Mouse (Mus musculus): ENCODE data around the gene Ooep. TPM values are rescaled to one million over a fixed set of nuclear protein-coding genes. Genes with fewer than 3 reads are reported as not detected.
A peak's percentile ranks its signal among the peaks of the same experiment; 100 is the strongest.
"Not testable (repeated sequence)": the region's sequence is repeated elsewhere in the genome, so short reads cannot be mapped to it uniquely, and the experiment has no call there.

Ooep gene
- total RNA-seq, 2 experiments from 2014 or later = not detected

DNA sequence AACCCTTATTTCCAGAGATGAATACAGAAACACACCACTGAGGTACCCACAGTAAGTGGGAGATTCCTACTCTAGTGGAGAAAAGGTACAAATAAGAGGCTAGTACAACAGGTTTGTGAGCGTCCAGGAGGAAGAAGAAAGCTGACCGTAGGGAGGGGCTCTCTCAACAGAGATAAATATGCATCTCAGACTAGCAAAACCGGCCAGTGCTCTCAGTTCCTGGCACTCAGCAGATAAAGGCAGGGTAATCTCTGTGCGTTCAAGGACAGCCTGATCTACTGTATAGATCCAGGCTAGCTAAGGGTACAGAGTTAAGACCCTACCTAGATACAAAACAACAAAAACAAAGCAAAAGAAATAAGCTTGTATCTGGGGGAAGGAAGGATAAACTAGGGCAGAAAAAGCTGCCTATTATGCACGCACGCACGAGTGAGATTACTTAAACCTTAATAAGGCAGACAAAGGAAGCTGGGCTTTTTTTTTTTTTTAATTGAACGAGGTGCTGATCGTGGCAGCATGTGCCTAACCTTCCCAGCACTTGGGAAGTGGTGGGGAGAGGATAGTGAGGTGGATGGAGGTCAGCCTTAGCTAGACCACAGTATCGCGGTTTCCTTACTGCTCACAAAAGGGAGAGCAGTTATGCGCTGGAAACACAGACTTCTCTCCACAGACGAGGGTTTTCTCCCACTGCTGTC lies 12.5 kb downstream of the Ooep start:
- no peak for DNase-seq

DNA sequence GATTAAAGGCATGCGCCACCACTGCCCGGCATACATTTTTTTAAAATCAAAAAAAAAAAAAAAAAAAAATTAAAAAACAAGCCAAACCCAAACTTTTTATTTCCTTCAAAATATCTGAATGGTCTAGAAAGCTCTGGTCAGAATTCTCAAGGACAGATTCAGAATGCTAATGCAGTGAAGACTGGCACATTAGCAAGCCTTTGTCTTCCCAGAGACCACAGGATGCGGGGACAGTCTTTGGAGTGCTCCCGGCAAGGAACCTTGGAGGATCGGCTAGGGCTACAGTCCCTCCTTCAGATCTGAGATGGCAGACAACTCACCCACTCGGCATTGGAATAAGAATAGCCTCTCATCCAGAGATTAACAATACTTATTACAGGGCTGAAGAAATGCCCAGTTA lies 13.8 kb downstream of the Ooep start:
- no peak for DNase-seq

DNA sequence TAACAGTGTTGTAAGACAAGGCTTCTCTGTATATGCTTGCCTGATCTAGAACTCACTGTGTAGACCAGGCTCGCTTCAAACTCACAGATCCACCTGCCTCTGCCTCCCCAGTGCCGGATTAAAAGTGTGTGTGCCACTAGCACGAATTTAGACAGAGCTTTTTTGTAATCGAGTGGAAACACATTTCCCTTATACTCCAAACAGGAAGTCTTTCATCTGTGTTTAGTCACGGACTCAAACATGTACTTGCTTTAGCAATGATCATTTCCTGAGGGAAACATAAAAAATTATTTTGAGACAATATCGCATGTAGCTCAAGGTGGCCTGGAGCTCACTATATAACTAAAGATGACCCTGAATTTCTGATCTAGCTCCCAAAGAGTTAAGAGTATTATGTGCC lies 15.2 kb downstream of the Ooep start:
- no peak for DNase-seq

DNA sequence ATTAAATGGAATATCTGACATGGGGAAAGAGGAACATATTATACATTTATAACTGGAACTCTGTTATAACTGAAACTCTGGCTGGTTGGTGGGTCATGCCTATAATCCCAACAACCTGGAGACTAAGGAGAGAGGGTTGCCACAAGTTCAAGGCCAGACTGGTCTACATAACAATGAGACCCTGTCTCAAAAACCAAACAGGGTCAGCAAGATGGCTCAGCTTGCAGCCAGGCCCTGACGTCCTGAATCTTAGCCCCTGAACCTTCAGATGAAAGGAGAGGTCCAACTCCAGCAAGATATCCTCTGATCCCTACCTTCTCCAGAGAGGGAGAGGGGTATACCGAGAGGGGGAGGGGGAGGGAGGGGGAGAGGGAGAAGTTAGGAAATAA lies 18.0 kb downstream of the Ooep start:
- DNase-seq = no peak

DNA sequence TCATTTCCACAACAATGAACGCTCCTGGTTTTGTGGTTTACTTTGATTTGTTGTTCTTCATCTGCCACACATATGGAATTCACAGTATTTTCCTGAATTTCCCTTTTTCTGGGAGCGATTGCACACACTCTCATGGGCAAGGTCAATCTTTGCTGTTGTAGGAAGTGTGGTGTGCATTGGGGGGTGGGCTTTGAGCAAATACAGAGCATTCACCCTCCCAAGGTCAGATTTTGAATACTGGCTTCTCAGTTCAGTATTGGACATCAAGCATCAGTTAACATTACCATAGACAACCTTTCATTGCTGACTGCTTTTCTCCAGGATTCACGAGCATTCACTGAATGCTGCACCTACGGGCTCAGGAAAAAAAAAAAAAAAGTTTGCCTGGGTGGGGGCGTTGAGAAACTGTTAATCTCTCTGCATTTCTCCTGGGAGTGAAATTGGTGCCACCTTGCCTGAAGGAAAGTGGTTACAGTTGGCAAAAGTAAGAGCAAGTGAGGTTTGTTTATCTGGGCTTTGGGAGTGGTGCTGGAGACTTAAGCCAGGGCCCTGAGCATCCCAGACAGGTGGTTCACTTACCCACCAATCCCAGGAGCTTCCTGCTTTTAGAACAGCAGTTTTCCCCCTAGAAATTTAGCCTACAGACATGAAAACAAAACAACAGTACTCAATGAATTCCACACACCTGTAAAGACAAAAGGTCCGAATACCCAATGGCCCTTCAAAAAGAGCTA lies 18.6 kb downstream of the Ooep start:
- DNase-seq = no peak

DNA sequence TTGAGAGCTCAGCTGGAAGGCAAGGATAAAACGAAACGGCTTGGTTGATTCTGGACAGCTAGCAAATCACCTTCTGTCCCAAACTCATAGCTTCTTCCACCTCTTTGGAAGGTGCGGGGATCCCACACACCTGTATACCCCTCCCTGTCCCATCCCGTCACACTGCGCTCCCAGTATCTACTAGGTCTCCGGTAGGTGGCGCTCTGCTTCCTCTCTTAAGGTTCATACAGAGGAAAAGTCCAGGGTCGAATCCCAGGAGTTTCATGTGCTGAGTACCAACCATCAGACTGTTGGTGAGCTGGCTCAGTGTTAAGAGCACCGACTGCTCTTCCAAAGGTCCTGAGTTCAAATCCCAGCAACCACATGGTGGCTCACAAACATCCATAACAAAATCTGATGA lies 20.5 kb downstream of the Ooep start:
- peak; percentile 77 for DNase-seq

DNA sequence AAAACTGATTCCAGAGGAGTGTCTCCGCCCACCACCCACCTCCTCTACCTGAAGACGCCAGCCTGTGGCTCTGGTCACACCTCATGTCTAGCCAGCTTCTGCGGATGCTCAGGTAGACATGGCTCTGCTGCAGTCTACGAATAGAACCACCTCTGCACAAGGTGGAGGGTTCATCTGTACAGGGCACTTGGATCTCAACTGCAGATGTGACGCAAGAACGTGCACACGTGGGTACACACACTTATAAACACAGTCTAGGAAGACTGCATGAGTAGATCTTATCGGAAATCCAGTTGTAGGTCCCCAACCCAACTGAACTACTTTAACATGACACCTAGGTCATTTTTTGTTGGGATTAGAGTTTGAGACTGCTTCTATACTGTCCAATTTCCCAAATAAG lies 22.9 kb downstream of the Ooep start, which contains the start of gene Gsta2:
Gene Gsta2, minus strand, starts transcription at position 178 of the 400 bp plus-strand sequence.
- DNase-seq = no peak

DNA sequence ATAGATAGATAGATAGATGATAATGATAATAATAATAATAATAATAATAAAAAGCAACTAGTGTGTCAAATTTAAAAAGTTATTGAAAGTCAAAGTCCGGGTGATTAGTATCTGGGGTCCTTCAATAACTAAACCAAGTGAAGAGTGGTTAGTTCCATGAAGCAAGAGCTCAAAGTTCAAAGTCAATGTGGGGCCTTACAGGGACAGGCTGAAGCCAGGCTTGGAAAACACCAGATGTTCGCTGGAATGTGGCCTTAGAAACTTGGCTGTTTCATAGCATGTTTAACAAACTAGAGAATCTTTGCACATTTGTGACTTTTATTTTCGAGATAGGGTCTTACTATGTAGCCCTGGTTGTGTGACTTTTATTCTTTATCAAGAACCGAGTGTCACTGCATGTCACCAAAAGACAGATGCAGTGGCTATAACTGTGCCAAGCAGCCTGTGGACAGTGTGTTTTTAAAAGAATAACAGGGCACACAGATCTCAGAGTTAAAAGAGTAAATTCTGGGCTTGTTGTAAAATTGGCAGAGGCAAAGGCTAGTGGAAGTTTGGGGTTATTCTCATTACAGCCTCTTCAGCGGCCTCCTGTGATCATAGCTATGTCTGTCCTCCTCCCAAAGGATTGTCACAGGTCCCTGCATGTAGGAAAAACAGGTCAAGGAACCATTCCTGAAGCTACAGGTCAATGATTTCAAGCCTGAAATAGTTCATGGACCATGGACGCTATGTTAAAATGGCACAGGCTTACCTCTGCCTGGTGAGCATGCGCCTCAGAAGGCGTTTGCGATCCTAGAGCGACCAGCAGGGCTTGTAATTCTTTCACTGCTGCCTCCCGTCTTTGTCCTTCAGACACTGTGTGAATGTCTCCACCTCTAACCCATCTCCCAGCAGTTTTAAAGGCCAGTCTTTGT lies 23.6 kb downstream of the Ooep start:
- no peak for DNase-seq

DNA sequence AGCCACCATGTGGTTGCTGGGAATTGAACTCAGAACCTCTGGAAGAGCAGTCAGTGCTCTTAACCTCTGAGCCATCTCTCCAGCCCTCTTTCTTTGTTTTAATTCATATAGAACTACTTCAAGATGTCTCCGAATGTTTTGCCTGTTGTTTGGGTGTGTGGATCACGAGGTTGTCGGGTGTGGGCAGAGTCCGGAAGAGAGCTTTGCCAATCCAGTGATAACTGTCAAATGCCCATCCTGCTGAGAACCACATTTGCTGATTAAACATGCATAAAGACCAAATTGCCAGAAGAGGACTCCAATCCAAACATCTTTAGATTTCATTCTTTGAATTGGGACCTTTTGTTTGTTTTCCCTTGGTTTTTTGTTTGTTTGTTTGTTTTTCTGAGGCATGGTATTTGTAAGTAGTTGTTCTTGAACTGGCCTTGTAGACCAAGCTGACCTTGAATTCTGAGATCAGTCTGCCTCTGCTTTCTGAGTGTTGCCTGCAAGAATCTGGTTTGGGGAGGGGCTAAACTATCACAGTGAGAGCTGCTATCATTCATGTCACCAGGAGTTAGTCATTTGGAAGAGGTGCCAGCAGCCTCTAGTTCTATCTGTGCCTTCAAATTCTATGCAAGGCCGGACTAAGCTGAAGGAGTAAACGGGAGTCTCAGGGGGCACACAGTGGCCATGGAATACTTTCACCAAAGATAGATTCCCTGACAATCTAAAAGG lies 26.9 kb downstream of the Ooep start:
- DNase-seq = no peak

DNA sequence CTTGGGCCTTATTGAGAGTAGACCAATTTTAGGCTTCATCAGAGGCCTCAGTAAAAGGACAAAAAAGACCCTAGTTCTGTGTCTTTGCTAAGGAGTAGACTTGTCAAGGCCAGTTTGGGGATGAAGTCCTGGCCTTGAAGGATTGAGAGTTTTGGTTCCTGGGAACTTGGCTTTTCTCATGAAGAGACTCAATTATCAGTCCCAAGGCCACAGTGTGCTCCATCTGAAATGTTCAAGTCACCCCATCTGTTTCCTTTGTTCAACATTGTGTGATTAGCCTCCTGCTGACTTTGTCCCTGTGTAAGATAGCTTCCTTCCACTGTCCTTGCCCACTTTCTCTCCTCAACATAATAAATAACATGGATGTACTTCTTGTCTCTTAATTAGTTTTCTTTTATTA lies 28.5 kb downstream of the Ooep start:
- DNase-seq = not testable (repeated sequence)

DNA sequence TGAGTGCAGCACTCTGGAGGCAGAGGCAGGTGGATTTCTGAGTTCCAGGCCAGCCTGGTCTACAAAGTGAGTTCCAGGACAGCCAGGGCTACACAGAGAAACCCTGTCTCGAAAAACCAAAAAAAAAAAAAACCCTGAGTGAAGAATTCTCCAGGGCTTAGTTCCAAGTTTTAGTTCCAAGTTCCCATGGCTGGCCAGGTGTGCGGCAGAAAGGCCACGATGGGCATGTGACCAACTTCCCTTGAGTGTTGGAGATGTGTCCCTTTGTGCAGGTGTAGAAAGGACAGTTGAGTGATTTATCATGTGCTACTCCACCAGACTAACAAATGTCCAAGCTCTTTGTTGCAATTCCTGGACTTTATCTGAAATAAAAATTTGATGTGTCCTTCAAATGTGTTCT lies 29.4 kb downstream of the Ooep start:
- not testable (repeated sequence) for DNase-seq

DNA sequence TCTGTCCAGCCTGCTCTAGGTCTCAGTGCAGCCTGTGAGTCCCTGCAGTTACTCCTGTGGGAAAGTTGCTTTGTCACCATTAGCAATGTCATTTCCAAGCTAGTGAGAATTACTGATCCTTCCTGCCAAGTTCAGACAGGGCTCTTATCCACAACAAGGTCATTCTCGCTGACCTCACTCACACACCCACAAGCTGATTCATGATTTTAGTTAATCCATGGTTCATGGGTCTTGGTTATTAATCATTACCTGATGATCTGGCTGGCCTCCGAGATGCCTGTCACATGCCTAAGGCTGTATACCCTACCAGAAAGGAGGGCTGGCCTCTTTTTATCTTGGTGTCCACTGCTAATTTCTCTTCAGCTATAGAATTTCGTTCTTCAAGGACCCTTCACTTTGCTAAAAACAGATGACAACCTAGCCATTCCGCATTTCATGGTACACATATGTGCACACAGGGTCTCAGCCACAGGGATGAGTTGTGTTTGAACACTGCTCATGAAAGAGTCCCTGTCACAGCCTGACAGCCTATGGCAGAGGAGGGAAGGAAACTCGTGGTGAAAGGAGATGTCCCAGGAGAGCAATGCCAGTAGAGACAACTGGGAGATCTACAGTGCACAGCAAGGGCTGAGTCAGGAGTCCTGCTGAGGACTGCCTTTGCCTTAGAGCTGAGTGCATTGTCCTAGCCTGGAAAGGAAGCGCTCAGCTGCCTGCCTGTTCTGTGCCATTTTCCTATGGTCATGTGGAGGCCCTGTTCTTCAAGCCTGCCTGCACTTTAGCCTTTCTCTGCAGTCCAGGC lies 30.1 kb downstream of the Ooep start:
- not testable (repeated sequence) for DNase-seq

DNA sequence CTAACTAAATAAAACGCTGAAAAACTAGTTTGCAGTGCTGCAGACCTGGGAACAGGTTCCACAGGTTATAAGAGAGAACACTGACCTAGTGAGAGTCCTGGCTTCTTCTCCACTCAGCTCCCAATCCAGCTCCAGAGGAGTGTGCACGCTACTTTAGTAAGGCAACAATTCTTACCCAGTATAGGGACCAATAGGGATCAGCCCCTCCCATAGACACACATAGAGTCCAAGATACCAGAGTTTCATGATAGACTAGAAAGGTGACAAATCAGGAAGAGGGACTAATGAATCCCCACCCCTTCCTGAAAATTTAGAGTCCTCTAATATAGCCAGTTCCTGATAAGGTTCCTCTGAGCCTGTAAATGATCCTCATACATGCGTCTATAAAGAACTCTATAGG lies 31.5 kb downstream of the Ooep start:
- no peak for DNase-seq

DNA sequence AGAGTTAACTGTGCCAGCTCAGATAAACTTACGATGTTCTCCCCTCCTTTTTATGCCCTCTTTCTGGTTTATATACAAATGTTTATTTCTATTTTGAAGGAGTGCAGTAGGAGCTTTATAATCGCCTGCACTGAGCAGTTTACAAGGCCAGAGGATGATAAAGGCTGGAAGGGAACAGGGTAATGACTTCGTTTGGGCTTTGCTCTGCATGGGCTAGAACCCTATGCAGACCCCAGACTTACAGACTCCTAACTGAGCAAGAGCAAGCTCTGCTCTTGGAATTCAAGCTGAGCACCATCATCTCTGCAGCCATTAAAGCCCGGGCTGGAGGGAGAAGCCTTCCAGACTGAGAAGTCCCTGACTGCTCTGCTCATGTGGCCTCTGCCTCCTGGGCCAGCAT lies 33.3 kb downstream of the Ooep start:
- not testable (repeated sequence) for DNase-seq

DNA sequence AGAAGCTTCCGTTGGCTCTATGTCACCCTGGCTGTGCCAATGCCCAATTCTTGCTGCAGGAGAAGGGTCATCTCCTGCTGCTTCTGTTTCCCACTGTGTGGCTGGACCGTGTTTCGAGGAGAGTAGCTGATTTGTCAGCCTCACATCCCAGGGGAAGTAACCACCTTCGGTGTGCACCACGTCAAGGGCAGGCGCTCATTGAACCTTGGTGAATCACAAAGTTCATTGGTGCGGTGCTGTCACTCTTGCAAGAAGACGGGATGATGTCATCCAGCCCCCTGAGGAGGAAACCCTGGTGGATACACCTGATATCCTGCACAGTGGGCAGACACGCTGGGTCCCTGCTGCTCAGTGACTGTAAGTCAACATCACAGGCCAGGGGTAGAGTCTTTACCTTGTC lies 35.5 kb downstream of the Ooep start:
- DNase-seq = not testable (repeated sequence)

DNA sequence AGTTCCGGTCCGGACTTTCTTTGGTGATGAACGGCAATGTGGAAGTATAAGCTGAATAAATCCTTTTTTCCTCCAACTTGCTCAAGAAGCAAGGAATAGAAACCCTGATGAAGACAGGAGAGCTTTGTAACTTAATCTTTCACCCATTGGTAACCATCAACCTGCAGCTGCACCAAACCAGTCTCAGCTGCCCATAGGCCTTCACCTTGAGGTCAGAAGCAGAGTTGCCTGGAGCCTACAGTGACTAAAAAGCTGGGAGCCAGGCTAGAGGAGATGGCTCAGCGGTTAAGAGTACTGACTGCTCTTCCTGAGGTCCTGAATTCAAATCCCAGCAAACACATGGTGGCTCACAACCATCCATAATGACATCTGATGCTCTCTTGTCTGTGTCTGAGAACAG lies 36.0 kb downstream of the Ooep start:
- DNase-seq = not testable (repeated sequence)

DNA sequence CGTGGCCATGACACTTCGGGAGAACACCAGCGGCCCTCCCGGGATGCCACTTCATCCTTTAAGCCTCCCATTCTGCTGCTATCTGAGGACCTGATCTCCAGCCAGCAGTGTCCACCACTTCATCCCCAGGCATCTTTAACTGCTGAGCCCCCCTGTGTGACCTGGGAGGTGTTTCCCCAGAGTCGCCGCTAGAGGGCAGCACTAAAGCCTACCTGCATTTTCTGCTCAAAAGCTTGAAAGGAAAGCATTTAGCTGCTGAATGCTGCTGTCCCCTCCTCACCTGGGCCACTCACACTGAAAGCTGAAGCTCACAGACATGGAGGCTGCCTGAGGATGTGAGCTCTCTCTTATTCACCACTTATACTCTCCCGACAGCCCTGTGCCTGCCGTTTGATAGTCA lies 38.2 kb downstream of the Ooep start:
- DNase-seq = peak; percentile 56

DNA sequence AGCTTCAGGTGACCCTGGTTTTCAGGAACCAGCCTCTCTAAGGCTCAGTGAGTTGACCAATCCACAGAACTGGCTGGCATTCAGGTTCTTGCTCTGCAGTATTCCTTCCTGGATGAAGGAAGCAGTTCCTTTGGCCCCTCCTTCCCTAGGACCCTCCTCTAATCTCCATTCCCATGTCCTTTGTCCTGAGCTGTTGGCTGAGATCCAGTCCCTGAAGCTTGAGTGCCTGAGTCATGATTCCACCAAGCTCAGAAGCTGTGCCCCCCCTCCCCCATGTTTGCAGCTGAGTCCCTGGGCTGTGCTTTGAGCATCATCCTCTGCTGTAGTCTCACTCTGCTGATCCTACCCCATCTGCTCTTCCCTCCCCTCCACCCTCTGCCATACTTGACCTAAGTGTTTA lies 41.5 kb downstream of the Ooep start:
- DNase-seq = not testable (repeated sequence)

DNA sequence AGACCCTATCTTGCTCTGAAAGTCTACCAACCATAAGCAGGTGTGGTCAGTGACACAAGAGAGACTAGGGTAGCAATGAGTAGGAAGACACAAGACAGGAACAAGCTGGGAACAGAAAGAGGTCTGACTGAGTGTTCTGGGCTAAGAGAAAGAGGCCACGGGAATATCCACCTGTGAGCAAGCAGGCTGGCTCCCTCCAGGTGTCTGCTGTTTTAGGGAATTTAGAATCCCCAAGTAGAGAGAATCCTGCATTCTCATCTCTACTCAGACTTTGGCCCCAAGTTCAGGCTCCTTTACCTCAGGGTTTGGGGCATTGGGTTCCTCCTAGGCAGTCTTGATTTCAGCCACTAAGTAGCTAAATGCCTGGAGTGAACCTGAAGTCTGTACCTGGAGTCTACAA lies 51.2 kb downstream of the Ooep start, which contains the start of gene Omt2b:
Gene Omt2b, plus strand, starts transcription at position 301 of the 400 bp plus-strand sequence.
- not testable (repeated sequence) for DNase-seq

Data from heart, postnatal 4 days (tissue).